Mouse (Mus musculus) adrenal gland, adult (tissue): ENCODE measurements around the gene Nipsnap1.

ENCODE experiments used
- DNase-seq, 2 experiments: peaks; one replicate each; pipeline ENCODE4 v3.0.0; 2022 to 2023; ENCODE audit warnings: low spot score in 1 of 2; ENCODE audit not compliant: inconsistent age in 2 of 2

Nipsnap1 gene

DNA sequence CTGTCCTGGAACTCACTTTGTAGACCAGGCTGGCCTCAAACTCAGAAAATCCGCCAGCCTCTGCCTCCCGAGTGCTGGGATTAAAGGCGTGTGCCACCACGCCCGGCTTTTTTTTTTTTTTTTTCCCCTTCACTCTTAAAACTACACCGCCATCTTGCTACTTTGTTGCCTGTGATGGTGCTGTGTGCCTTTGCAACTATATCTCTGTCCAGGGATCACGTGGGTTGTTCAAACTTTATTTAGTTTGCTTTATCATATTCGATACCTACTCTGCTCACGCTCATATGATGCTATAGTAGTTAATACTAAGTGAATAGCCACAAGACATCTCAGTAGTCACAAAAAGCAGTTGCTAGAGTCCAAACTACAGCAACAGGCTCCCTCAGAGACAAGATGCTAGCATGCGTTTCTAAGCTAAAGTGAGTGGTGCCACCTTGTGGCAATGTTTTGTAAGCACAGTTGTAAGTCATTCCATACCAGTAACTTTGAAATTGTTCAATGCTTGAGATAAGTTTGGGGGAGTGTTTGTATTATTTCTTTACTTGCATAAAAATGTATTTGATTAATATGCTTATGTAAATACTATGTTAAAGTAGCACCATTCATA, 8.0 kb upstream of the Nipsnap1 start:
- peak; percentile 50 to 85 for DNase-seq

DNA sequence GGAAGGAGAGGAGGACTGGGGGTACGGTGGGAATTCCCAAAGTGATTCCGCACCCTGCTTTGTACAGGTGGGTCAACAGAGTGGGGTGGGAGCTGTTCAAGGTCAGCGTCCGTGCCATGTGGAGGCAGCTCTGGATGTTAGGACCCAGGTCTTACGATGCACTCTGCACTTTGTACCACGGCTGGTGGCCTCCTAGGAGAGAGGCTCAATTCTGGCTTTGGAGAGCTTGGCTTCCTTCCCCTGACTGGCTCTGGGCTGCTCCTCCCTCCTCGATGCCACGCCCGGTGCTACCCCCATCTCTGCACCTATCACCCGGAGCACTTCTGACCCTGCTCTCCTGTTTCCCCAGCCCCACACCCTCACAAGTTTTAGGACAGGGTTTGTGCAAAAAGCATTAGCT, 800 bp downstream of the Nipsnap1 start:
- peak; percentile 15 to 51 for DNase-seq

DNA sequence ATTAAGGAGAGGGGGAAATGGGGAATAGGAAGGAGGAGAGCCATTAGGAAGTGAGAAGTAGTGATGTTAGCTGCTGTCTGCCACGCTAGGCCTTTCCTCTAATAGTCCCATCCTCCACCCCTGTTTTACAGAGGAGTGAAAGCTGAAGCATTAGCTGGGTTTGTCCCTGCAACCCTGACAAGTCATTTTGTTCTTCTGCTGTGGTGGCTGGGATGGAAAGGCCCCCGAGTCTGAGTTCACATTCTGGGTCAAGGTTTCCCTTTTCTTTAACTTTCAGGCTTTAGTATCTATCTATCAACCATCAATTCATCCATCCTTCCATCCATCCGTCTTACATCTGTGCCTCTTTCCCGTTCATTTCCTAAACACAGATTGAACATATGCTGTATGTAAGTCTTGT, 7.3 kb downstream of the Nipsnap1 start:
- DNase-seq: no peak

DNA sequence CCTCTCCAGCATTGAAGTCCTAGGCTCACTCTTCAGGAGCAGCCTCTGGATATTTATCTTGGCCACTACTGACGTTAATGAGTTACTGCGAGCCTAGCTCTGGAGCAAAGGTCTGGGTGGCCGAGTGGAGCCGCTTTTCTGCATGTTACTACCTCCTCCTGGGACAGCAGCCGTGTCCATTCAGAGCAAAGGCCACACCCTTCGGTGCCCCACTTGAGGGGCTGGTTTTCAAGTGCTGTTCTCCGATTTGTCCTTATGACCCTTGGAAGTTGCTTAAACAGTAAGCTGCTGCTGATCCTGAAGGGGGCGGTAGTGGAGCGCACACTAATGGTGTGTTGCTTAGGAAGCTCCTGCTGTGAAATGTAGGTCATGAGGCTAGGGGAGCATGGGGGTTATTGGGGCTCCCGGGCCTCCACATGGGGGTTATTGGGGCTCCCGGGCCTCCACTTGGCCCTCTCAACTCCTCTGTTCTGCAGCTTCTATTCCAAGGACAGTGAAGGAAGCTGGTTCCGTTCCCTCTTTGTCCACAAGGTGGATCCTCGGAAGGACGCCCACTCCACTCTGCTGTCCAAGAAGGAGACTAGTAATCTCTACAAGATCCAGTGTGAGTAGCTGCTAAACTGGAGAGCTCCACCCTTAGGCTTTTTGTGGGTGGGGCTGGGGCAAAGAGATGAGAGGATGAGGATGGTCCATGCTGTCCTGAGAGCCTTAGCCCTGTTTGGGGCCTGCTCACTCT, 9.3 kb downstream of the Nipsnap1 start:
- DNase-seq: peak; percentile 21 to 64

DNA sequence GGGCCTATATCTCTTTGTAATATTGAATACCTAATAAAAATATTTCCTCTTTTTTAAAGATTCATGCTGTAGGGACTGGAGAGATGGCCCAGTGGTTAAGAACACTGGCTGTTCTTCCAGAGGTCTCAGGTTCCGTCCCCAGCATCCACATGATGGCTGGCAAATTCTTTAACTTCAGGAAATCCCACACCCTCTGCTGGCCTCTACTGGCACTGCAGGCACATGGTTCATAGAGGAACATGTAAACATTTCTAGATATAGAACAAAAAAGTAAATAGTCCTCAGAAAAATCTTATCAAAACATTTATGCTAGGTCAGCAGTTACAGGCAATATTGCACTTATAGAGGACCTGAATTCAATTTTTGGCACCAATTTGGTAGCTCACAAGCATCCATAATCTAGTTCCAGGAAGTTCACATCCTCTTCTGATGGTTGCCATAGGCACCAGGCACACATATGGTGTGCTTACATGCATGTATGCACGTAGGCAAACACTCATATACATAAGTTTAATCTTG, 11.7 kb downstream of the Nipsnap1 start:
- DNase-seq: peak; percentile 25 to 80

DNA sequence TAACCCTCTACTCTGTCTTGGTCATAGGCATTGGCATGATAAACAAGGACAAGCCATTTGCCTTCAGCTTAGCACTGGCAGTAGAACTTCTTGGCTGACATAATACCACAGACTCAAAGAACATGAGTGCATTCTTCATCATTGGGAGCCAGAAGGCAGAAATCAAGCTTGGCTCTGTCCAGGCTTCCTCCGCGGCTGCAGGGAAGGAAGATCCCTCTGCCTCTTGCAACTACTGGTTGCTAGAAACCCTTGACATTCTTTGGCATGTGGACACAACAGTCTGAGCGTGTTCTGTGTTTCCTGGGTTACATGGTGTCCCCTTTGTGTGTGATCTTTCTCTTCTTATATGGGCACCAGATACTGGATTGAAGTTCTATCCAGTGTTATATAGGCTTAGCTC, 13.2 kb downstream of the Nipsnap1 start:
- DNase-seq: no peak

DNA sequence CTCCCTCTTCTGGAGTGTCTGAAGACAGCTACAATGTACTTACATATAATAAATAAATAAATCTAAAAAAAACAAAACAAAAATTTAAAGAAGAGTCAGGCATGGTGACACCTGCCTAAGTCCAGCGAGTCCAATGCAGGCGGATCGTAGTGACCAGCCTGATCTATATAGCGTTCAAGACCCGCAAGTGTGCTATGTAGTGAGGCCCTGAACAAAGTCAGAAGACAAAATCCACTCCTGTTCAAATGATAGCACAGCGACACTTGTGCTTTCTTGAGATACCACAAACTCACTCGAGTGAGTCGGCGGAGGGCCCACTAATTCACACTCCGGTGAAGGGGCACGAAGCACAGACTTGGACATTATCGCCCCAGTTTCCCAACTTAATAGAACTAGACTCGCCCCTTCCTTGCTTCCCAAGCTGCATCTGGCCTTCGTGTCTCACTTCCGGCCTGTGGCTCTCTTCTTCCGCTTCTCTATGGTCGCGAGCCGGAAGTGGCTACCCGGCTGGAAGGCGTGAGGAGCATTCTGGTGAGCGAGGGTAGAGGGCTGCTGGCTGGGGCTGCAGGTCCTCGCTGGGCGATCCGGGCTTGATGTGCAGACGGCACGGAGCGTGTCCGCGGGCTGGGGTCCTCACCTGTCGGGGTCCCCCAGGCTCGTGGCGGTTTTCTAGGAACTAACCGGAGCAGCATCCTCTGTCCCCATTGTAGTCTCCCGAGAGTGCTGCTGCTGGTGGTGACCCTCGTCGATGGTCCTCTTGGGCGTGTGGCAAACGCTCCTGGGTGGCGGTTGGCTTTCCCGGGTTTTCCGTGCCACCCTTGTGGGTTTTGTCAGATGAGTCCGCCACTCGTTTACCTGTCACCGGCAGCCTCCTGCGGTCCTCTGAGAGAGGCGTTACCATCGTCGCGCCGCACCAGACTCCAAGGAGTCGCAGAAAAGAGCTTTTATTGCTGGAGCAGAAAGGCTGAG, 21.4 kb downstream of the Nipsnap1 start, which contains the start of gene Thoc5:
Gene Thoc5 (plus strand): TSS at position 473 of the 969 bp plus-strand sequence.
- peak; percentile 85 to 93 for DNase-seq

DNA sequence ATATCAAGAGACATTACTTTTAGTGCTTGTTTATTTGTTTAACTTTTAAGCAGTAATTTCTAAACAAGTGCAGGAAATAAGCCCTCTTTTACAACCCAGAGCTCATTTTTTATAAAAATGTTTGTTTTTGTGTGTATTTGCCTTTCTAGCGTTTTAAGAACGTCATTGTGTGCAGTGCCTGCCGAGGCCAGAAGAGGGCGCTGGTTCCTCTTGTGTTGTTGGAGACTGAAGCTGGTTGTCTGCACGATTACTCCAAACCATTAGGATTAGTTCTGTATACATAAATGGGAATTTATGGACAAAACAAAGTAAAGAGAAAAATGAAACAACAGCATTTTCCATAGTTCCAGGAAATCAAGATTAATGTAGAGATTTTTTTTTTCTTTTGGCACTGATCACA, 26.7 kb downstream of the Nipsnap1 start:
- peak in 1 of 2 experiments; percentile 46 for DNase-seq

DNA sequence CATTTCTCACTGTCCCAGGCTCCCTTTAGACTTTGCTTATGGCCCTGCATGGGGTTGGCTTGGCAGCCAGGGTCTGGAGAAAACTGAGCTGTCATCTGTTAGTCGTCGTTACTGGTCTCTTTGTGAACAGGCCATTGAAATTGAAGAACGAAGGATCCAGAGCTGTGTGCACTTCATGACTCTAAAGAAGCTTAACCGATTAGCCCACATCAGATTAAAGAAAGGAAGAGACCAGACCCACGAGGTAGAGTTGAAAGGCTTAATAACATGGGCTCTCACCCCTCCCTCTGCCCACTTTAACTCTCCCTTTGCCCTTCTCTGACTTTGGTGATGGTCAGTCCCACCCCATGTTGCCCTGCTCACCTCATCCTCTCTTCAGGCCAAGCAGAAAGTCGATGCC, 28.2 kb downstream of the Nipsnap1 start:
- DNase-seq: no peak

DNA sequence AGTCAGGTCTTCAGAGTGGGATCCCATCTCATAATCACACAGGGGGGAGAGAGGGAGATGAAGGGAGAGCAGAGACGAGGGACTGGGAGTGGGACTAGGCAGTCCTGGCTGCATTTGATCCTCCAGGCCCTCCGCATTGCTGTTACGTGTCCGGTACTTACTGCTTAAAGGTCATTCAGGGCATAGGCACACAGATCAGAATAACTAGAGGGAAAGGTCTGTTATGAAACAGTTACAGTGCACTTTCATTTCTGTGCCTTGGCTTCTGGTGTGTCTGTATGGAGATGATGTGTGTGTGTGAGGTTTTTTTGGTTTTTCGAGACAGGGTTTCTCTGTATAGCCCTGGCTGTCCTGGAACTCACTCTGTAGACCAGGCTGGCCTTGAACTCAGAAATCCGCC, 32.5 kb downstream of the Nipsnap1 start:
- no peak for DNase-seq

DNA sequence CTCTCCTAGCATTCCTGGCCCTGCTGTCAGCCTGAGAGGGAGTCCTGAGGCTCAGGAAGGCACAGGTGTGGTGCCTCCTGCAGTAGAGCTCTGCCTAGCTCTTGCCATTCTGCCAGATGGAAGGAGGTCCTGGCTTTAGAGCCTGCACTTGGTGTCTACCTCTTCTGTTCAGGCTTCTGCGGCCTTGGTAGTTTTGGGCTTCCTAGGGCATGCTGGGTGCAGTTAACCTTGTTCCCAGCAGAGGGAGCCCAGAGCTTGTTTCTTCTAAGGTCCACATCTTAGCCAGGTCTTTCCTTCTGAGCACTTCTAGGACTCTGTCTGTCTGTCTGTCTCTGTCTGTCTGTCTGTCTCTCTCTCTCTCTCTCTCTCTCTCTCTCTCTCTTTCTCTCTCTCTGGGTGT, 42.3 kb downstream of the Nipsnap1 start:
- DNase-seq: peak; percentile 51 to 84

DNA sequence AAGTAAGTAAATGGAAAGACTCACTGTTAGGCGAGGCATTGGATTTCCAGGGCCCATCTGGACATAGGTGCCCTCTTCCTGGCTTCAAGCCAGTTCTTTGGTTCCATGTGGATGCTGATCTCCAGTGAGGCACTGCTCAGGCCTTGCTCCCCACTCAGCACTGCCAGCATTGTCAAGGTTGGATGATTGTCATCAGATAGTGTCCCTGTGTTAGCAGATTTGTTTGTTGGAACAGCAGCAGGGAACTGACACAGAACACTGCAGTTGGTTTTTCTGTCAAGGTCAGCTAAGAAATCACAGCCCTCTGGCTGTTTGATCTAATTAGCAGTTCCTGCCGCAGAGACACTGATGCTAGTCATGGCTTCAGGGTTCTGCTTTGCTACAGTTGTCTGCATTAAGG, 47.5 kb downstream of the Nipsnap1 start:
- peak; percentile 16 to 81 for DNase-seq

DNA sequence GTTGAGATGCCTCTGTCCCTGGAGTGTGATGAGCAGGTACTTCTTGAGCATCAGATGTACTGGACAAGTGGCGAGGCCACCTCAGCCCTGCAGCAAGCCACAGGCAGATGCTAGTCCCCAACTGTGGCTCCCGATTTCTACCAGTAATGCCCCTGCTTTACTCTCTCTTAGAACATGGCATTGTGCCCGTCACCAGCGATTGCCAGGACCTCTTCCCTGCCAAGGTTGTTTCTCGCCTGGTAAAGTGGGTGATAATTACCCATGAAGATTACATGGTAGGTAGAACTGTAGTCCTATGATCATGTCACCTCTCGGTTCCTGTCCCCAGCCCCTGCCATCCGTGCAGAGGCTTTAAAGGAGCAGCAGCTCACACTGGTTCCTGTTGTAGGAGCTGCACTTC, 48.0 kb downstream of the Nipsnap1 start:
- peak in 1 of 2 experiments; percentile 64 for DNase-seq

DNA sequence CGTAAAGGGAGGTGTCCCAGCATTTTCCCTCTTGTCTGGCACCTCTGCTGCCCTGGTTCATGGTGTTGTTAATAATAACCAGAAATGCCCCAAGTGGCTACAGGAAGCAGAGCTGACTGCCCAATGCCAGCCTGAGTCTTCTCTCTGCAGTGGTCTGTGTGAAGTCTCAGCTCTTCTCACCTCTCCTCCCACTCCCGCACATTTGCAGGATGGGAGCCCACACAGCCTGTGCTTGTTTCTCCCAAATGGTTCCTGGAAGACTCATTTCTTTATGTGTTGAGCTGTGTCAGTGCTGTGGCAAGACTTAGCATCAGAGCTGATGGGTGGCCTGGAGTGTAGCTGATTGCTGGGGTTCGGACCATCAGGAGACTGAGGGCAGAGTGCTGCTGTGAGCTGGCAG, 53.5 kb downstream of the Nipsnap1 start:
- DNase-seq: no peak

DNA sequence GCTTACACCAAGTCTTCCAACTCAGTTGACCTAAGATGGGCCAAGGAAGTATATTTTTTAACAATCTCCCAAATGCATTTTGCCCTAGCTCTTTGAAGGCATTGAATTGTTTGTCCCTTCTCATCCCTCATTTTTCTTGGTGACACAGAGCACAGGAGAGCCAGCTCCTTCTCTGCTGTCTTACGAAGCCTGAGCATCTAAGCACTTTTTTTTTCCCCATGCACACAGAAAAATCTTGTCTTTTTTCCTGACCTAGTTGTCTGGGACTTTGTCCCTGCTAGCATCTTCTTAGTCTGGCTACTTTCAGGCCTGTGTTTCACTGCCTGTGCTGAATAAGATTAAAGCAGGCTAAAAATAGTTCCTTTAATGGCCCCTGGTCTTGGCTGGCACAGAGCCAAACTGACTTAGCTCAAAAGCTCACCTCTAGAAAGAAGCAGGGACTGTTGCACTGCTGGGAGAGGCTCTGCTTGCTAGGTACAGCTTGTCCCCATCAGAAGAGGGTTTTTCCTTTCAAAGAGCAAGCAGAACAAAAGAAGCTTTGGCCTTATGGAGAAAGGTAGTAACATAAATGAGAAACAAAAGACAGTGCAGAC, 57.4 kb downstream of the Nipsnap1 start:
- peak; percentile 71 to 76 for DNase-seq

DNA sequence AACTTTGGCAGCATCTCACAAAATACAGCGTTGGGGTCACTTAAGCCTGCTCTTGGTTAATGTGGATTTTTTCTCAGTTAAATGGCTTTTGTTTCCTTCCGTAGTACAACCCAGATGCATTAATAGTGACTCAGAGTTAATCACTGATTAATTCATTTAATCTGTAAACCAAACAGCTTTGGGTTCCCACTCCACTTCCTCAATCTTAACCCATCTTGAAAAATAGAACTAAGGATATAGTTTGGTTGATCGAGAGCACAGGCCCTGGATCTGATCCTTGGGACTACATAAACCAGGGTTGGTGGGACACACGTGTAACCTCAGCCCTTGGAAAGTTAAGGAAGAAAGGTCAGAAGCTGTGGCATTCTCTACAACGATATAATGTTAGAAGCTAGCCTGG, 62.5 kb downstream of the Nipsnap1 start:
- no peak for DNase-seq
